Mouse (Mus musculus): Measurements from ENCODE around the gene Gtpbp8. TPM values are rescaled to one million over a fixed set of nuclear protein-coding genes. Genes with fewer than 3 reads are reported as not detected.

Gtpbp8 gene
- polyA plus RNA-seq, 1 experiment from 2014 or later = 15.4 TPM

DNA sequence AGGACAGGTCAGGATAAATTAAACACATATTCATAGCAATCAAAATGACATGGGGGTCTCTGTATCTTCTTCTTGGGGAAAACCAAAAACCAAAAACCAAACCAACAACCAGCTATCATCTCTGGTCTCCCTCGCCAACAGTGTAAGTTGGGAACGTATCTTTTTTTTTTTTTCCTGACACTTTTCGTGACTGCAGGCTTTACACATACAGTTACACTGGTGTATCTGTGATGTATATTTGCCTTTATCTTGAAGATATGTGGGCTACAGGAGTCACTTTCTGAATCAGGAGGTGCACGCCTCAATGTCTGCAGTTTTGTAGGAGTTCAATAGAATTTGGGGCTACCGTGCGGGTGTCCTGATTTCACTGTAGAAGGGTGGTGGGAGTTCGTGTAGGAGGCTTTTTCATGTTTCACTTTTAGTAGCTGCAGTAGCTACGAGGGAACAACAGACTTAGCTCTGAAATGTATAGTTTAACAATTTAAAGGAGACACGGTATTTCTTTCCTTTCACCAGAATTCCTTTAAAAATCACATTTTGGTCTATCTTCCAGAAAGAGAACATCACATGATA, 20.2 kb upstream of the Gtpbp8 start:
- H3K4me1 ChIP-seq (replicated peaks) = peaks cover 12% of the 10 kb centered on the region
- H3K9ac ChIP-seq = no peak overlapping the region; the same call in 1 of the 2 replicates
- no peaks in the 10 kb centered on the region for H3K36me3 ChIP-seq (replicated peaks)
- H3K4me2 ChIP-seq = peak overlapping the region; percentile 69
- H3K27me3 ChIP-seq = no peaks in the 10 kb centered on the region
- no peak overlapping the region for H3K27ac ChIP-seq (replicated peaks)
- 21% methylated on average over 9 of the region's 9 CpGs for WGBS (ENCODE audit: insufficient replicate concordance)
- H3K4me3 ChIP-seq (replicated peaks) = peak overlapping the region; percentile 53
- ATAC-seq (ENCODE audit: insufficient read depth) = no peak
- H3K9me3 ChIP-seq (replicated peaks) = no peaks in the 10 kb centered on the region

DNA sequence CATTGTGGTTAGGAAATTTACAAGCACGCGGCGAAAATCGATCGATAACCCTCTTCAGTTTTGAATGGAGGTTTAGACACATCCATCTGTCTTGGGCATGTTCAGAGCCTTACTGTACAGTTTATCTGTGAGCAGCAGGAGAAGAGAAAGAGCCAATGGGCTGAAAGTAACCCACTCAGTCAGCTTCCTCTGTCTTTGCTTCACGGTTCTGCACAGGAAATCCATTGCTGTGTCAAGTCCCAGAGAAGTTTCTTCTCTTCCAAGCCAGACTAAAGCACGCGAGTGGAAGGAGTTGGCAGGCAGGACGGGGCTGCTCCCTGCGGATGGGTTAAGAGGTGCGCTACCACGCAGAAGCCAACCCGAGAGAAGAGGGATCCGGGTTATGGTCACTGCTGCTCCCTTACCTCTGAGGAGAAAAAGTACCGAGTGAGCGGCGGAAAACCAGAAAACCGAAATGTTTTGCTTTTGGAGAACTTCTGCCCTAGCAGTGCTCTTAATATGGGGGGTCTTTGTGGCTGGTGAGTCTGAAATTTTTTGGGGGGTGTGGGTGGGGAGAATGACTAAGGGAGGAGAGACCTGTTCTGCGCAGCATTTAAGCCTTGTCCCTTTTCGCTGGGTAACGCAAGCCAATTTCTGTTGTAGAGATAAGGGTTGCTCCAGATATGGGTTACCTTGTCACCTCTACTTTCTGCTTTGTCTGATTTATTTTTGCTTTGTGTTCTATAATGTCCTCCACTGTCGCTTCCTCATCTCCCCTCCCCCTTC, 19.6 kb upstream of the Gtpbp8 start, which contains the start of gene Cd200r1:
Gene Cd200r1, plus strand, starts transcription at position 182 of the 765 bp plus-strand sequence.
- Histone ChIP-seq H3K4me2 (peak within 1 kb of the TSS; percentile 69), H3K27me3 (no peaks in the 10 kb centered on the region), H3K9ac (peak within 1 kb of the TSS; percentile 45), H3K27ac (replicated peaks) (peak within 1 kb of the TSS; percentile 7; the same call in 1 of the 2 replicates), H3K4me3 (replicated peaks) (peak within 1 kb of the TSS; percentile 53), H3K36me3 (replicated peaks) (no peaks in the 10 kb centered on the region), H3K4me1 (replicated peaks) (peaks cover 12% of the 10 kb centered on the region), H3K9me3 (replicated peaks) (no peaks in the 10 kb centered on the region)
- peak; percentile 79 for ATAC-seq (ENCODE audit: insufficient read depth)
- 12% methylated on average over 22 of the region's 22 CpGs for WGBS (ENCODE audit: insufficient replicate concordance)

DNA sequence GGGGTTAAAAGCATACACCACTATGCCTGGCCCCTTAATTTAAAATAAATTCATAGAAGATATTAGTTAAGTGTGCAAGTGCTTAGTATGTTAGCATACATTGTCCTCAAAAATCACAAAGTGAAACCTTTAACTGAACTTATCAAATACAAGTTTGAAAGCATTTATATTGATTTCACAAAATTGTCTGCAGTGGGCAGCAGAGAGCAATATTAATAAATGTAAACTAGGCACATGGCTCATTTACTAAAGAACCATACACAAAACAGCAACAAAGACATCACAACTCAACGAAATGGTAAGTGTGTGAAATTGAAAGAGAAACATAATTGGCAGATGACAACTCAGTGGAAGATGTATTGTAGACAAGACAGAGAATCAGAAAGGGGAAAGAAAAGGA, 15.6 kb upstream of the Gtpbp8 start:
- Histone ChIP-seq H3K9me3 (replicated peaks) (no peaks in the 10 kb centered on the region), H3K4me3 (replicated peaks) (no peak overlapping the region), H3K9ac (no peak overlapping the region), H3K27ac (replicated peaks) (no peak overlapping the region), H3K4me2 (no peak overlapping the region), H3K27me3 (no peaks in the 10 kb centered on the region), H3K36me3 (replicated peaks) (no peaks in the 10 kb centered on the region), H3K4me1 (replicated peaks) (peaks cover 12% of the 10 kb centered on the region)
- 21% methylated on average over 1 of the region's 1 CpGs for WGBS (ENCODE audit: insufficient replicate concordance)
- no peak for ATAC-seq (ENCODE audit: insufficient read depth)

DNA sequence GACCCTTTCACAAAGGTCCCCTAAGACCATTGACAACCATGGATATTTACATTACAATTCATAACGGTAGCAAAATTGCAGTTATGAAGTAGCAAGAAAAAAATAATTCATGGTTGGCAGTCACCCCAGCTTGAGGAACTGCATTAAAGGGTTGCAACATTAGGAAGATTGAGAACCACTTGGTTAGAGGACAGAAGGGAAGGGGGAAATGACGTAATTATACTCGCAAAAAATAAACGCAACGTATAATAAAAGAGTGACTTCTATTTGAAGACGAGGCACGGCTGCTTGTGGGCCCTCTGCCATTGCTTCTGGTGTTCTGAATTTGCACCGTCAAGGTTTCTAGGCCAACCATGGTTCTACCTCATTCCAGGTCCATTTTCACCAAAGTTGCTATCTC, 11.5 kb upstream of the Gtpbp8 start:
- ATAC-seq (ENCODE audit: insufficient read depth) = no peak
- H3K9me3 ChIP-seq (replicated peaks) = no peaks in the 10 kb centered on the region
- 68% methylated on average over 8 of the region's 8 CpGs for WGBS (ENCODE audit: insufficient replicate concordance)
- H3K27me3 ChIP-seq = no peaks in the 10 kb centered on the region
- no peak overlapping the region for H3K4me3 ChIP-seq (replicated peaks)
- H3K27ac ChIP-seq (replicated peaks) = no peak overlapping the region
- H3K9ac ChIP-seq = no peak overlapping the region
- no peak overlapping the region for H3K4me2 ChIP-seq
- H3K36me3 ChIP-seq (replicated peaks) = no peaks in the 10 kb centered on the region
- no peaks in the 10 kb centered on the region for H3K4me1 ChIP-seq (replicated peaks)

DNA sequence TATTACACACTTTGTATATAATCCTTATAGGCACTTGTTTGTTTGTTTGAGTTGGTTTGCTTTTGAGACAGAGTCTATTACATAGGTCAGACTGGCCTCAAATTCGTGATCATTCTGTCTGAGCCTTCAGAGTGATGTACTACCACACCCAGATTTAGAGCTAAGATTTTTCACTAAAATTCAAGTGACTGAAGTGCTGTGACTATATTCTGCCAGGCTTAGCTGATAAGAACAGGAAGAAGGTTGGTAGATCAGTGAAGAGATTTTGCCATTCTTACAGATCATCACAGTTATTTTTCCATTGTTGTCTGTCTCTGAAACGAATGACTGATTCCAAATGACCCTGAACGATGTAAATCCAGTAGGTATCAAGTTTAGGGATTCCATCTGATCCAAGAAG, 1.8 kb upstream of the Gtpbp8 start:
- no peak overlapping the region for H3K4me2 ChIP-seq
- H3K4me3 ChIP-seq (replicated peaks) = no peak overlapping the region
- peaks cover 30% of the 10 kb centered on the region for H3K4me1 ChIP-seq (replicated peaks)
- H3K27ac ChIP-seq (replicated peaks) = no peak overlapping the region
- no peaks in the 10 kb centered on the region for H3K9me3 ChIP-seq (replicated peaks)
- no peak for ATAC-seq (ENCODE audit: insufficient read depth)
- WGBS (ENCODE audit: insufficient replicate concordance) = 32% methylated on average over 3 of the region's 3 CpGs
- H3K36me3 ChIP-seq (replicated peaks) = no peaks in the 10 kb centered on the region
- H3K9ac ChIP-seq = no peak overlapping the region
- H3K27me3 ChIP-seq = no peaks in the 10 kb centered on the region

DNA sequence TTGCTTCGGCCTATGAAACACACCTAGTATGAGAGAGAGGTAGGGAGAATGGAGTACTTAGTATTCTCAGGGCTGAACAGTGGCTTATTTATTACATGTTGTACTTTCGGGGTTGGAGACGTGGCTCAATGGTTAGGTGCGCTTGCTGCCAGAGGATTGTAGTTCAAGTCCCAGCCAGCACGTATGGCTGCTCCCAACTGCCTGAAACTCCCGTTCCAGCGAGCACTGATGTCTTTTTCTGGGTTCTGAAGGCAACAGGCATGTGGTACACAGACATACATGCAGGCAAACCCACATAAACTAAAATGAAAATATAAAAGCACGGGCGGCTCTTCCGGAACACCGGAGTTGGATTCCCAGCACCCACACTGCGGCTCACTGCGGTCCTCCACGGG, 695 bp downstream of the Gtpbp8 start:
- WGBS (ENCODE audit: insufficient replicate concordance) = 6% methylated on average over 14 of the region's 14 CpGs
- Histone ChIP-seq H3K4me3 (replicated peaks) (peak overlapping the region; percentile 80), H3K4me2 (peak overlapping the region; percentile 83), H3K27ac (replicated peaks) (peak overlapping the region; percentile 93), H3K36me3 (replicated peaks) (peaks cover 11% of the 10 kb centered on the region), H3K9me3 (replicated peaks) (no peaks in the 10 kb centered on the region), H3K9ac (peak overlapping the region; percentile 74), H3K27me3 (no peaks in the 10 kb centered on the region), H3K4me1 (replicated peaks) (peaks cover 30% of the 10 kb centered on the region)
- ATAC-seq (ENCODE audit: insufficient read depth) = peak; percentile 27

DNA sequence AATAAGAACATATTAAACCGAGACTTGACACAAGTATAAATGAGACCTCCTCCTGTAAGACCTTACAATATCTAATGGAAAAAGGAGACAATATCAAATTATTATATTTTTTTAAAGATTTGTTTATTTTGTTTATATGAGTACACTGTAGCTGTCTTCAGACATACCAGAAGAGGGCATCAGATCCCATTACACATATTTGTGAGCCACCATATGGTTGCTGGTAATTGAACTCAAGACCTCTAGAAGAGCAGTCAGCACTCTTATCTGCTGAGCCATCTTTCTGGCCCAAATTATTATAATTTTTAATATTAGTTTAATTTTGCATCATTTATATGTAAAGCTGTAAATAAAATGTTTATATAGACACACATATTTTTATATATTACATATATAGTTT, 3.4 kb downstream of the Gtpbp8 start:
- no peaks in the 10 kb centered on the region for H3K27me3 ChIP-seq
- H3K27ac ChIP-seq (replicated peaks) = no peak overlapping the region
- 70% methylated on average over 1 of the region's 1 CpGs for WGBS (ENCODE audit: insufficient replicate concordance)
- no peaks in the 10 kb centered on the region for H3K9me3 ChIP-seq (replicated peaks)
- no peak for ATAC-seq (ENCODE audit: insufficient read depth)
- H3K9ac ChIP-seq = no peak overlapping the region
- peaks cover 30% of the 10 kb centered on the region for H3K36me3 ChIP-seq (replicated peaks)
- H3K4me3 ChIP-seq (replicated peaks) = no peak overlapping the region
- H3K4me2 ChIP-seq = no peak overlapping the region
- H3K4me1 ChIP-seq (replicated peaks) = peaks cover 22% of the 10 kb centered on the region

DNA sequence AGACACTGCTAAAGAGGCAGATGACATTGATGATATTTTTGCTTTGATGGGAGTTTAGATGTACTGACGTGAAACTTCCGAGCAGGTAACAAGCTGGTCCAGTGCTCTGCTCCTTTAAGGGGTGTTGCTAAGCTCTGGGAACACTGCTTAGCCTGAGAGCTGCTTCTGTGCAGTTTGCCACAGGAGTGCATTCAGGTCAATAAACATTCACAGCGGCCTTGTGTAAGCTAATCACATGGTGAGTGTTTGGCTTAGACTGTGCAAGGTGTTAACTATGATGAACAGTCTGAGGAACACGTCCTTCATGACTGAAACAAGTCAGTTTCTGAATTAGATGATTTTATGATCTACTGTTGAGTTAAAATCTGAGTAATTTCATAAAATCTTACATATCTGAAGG, 10.0 kb downstream of the Gtpbp8 start:
- no peak for ATAC-seq (ENCODE audit: insufficient read depth)
- H3K4me3 ChIP-seq (replicated peaks) = no peak overlapping the region
- H3K4me2 ChIP-seq = no peak overlapping the region
- H3K9me3 ChIP-seq (replicated peaks) = no peaks in the 10 kb centered on the region
- H3K36me3 ChIP-seq (replicated peaks) = peaks cover 79% of the 10 kb centered on the region
- 0 out of 2 replicates have a peak, but pooled peaks cover 3% of the 10 kb centered on the region for H3K4me1 ChIP-seq (replicated peaks)
- WGBS (ENCODE audit: insufficient replicate concordance) = 77% methylated on average over 4 of the region's 4 CpGs
- no peak overlapping the region for H3K27ac ChIP-seq (replicated peaks)
- H3K9ac ChIP-seq = no peak overlapping the region
- H3K27me3 ChIP-seq = no peaks in the 10 kb centered on the region

DNA sequence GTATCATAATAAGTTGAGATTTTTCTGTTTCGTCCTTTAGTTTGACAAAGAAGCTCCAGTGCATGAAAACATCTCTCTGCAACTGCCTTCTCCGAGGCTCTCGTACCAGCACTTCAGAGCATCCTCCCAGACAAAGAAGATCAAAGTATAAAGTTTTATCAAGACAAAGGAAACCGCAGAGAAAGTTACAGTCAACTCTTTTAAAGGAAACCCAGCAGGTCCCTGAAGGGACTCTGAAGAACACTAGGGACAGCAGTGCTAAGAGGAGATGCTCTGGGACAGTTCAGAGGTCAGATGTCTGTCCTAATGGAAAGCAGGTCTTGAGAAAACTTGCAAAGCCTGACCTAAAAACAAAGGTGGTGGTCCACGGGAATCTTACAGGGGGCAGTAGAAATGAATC, 10.5 kb downstream of the Gtpbp8 start:
- no peak overlapping the region for H3K9ac ChIP-seq

DNA sequence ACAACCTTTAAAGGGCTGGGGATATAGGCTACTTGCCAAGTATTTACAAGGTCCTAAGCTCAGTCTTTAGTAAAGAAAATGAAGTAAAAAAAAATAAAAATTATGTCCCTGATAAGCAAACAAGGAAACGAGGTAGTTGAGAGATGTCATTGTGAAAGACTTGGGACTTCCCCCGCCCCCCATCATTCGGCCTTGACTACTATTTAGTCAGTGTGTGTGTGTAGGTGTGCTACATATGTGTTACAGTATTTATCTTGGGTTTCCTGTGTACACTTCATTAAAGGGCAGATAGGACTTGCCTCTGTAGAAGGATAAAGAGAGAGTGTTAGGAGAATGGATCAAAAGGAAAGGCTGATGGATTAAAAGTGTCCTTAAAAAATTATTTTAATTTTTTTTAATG, 12.1 kb downstream of the Gtpbp8 start:
- Histone ChIP-seq H3K9ac (no peak overlapping the region), H3K36me3 (replicated peaks) (peaks cover 91% of the 10 kb centered on the region)

More for the DNA sequence above, 10.5 kb downstream of the Gtpbp8 start:
- Histone ChIP-seq H3K36me3 (replicated peaks) (peaks cover 83% of the 10 kb centered on the region), H3K9me3 (replicated peaks) (no peaks in the 10 kb centered on the region), H3K4me1 (replicated peaks) (0 out of 2 replicates have a peak, but pooled peaks cover 3% of the 10 kb centered on the region), H3K4me2 (no peak overlapping the region), H3K4me3 (replicated peaks) (no peak overlapping the region), H3K27me3 (no peaks in the 10 kb centered on the region), H3K27ac (replicated peaks) (no peak overlapping the region)
- no peak for ATAC-seq (ENCODE audit: insufficient read depth)
- 75% methylated on average over 5 of the region's 5 CpGs for WGBS (ENCODE audit: insufficient replicate concordance)

DNA sequence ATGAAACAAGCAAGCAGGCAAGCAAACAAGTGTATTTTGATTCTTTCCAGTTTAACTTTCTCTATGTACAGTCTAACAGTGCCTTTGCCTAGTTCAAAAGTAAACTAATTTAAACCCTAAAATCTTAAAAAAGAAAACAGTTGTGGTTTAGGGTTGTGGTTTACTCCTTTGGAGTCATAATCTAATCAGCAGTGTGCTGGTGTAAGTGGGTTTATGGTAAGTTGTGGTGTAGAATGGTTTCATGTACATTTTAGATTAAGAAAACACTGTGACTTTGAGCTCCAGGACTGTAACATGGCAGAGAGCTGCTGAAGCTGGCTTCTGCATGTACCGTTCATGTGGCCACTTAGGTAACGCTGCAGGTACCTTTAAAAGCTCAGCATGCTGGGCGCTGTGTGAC, 18.6 kb downstream of the Gtpbp8 start:
- H3K9ac ChIP-seq = no peak overlapping the region
- no peaks in the 10 kb centered on the region for H3K9me3 ChIP-seq (replicated peaks)
- WGBS (ENCODE audit: insufficient replicate concordance) = 51% methylated on average over 3 of the region's 3 CpGs
- ATAC-seq (ENCODE audit: insufficient read depth) = no peak
- peaks cover 42% of the 10 kb centered on the region for H3K4me1 ChIP-seq (replicated peaks)
- H3K27me3 ChIP-seq = no peaks in the 10 kb centered on the region
- H3K27ac ChIP-seq (replicated peaks) = no peak overlapping the region
- H3K36me3 ChIP-seq (replicated peaks) = peaks cover 34% of the 10 kb centered on the region
- H3K4me2 ChIP-seq = no peak overlapping the region
- no peak overlapping the region for H3K4me3 ChIP-seq (replicated peaks)

More for the DNA sequence above, 12.1 kb downstream of the Gtpbp8 start:
- WGBS (ENCODE audit: insufficient replicate concordance) = 49% methylated on average over 3 of the region's 3 CpGs
- H3K4me1 ChIP-seq (replicated peaks) = 0 out of 2 replicates have a peak, but pooled peaks cover 3% of the 10 kb centered on the region
- ATAC-seq (ENCODE audit: insufficient read depth) = no peak
- H3K27ac ChIP-seq (replicated peaks) = no peak overlapping the region
- H3K9me3 ChIP-seq (replicated peaks) = no peaks in the 10 kb centered on the region
- no peaks in the 10 kb centered on the region for H3K27me3 ChIP-seq
- H3K4me2 ChIP-seq = no peak overlapping the region
- no peak overlapping the region for H3K4me3 ChIP-seq (replicated peaks)

Measured in liver, embryonic 15.5 days (tissue).